9 mouse cellular contexts compared by ENCODE assay signal in the genomic region with DNA sequence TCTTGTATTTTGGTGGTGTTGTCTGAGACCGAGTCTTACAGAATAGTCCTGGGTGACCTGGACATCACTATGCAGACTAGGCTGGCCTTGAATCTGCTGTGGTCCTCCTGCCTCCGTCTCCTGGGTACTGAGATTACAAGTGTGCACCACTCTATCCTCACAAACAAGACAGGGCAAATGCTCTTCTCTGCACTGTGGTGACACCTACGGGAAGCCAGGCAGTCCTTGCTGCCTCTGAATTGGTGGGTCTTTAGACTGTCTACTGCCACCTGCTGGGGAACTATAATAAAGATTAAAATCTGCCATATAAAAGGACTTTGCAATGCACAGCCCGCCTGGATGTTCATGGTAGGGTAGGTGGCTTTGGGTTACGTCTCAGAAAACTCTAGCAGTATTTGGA. TPM values are rescaled to one million over a fixed set of nuclear protein-coding genes. Genes with fewer than 3 reads are reported as not detected.
DNase-seq lines count a peak whose midpoint lies in the region; ATAC-seq and TF ChIP-seq lines count a peak whose summit lies in the region.
"Had no signal": no experiment of that assay in that cellular context is flagged by ENCODE, and none has a peak within 500 bp of the region (broad histone marks: within the 10 kb centered on the region; RNA-seq: fewer than 3 reads in every experiment).

No protein-coding gene starts in this region.

- no peak overlapping the region for H3K4me2 ChIP-seq in neural tube, embryonic 15.5 days

- no peak overlapping the region for H3K9ac ChIP-seq in neural tube, embryonic 15.5 days (replicated peaks)

- no peaks in the 10 kb centered on the region for H3K9me3 ChIP-seq in neural tube, embryonic 15.5 days (replicated peaks)

- H3K36me3 ChIP-seq in neural tube, embryonic 15.5 days = peaks cover 6% of the 10 kb centered on the region

- 26% methylated on average over 5 of the region's 5 CpGs for WGBS in lung, adult 2 months
- WGBS in neural tube, embryonic 15.5 days = 43% methylated on average over 5 of the region's 5 CpGs

- no peak for TF ChIP-seq POLR2A in lung, adult 2 months (IDR thresholded peaks at IDR 0.05; ENCODE audit: borderline replicate concordance, extremely low read depth, low read depth, low read length)

- DNase-seq in CD8-positive naive resting alpha-beta T cell, adult 2 months (ENCODE audit: low read depth in 2 of 2, low spot score in 2 of 2) = peak; percentile 50 to 69
- peak; percentile 88 for DNase-seq in ZHBTc4 (ENCODE audit: low read depth, low spot score)
- DNase-seq in heart, postnatal 14 days = peak; percentile 54 to 75
- DNase-seq in kidney, postnatal 4 days = peak; percentile 54 to 68
- peak; percentile 33 for DNase-seq in lung, adult 2 months
- peak; percentile 75 for DNase-seq in thymus, postnatal 14 days

- no peak overlapping the region for H3K4me3 ChIP-seq in lung, adult 2 months (replicated peaks; ENCODE audit: extremely low read depth, low read depth, low read length)
- no peak overlapping the region for H3K4me3 ChIP-seq in neural tube, embryonic 15.5 days (replicated peaks)

- H3K4me1 ChIP-seq in lung, adult 2 months (ENCODE audit: control insufficient read depth, insufficient read depth, low read length) = no peaks in the 10 kb centered on the region
- peaks cover 20% of the 10 kb centered on the region for H3K4me1 ChIP-seq in neural tube, embryonic 15.5 days

- peak; percentile 80 for TF ChIP-seq CTCF in lung, adult 2 months (IDR thresholded peaks at IDR 0.05; ENCODE audit: insufficient read depth, low read length)

- intact Hi-C loops in heart, postnatal 14 days (cut with DNase I) = loop anchor here (1.0 to 2.0 kb wide), 2 partner anchors 78 to 241 kb away; no protein-coding TSS in a partner anchor

- no peak overlapping the region for H3K27ac ChIP-seq in neural tube, embryonic 15.5 days (replicated peaks)
- H3K27ac ChIP-seq: macrophage had no signal

- peak; percentile 80 for ATAC-seq in common myeloid progenitor, adult 5-6 weeks (replicated peaks; ENCODE audit: low read depth, poor library complexity, severe bottlenecking)
- peak; percentile 70 for ATAC-seq in neural tube, embryonic 15.5 days (ENCODE audit: low FRiP score)

- no peaks in the 10 kb centered on the region for H3K27me3 ChIP-seq in neural tube, embryonic 15.5 days (replicated peaks)

RNA-seq across cellular contexts. Expression of a gene that starts 32.8 kb away (rescaled TPM):
- 56.3 and 76.7 TPM in 2 replicates for total RNA-seq in common myeloid progenitor, adult 5-6 weeks (2017)
- total RNA-seq in heart, postnatal 14 days (2021) = 1 to 10 TPM; 6.7 to 9.2 TPM
- polyA plus RNA-seq in lung, adult 2 months (2012; rRNA removed) = 9.6 and 11.5 TPM in 2 replicates
- 1.3 and 5.4 TPM in 2 replicates for polyA plus RNA-seq in neural tube, embryonic 15.5 days (2015; fragmentation: Nextera tagmentation; extraction: Ambion mirVana)

Comparison
In these comparisons a context has a peak if more than half of its experiments do, and no peak if none do; other contexts are left out.
1. DNase-seq: peak in every context shown above with its lines; median percentile 88 in ZHBTc4; 75 in thymus, postnatal 14 days; 64 in heart, postnatal 14 days; 61 in kidney, postnatal 4 days; 60 in CD8-positive naive resting alpha-beta T cell, adult 2 months; 33 in lung, adult 2 months.